Mouse (Mus musculus) stomach, postnatal 0 days (tissue): Measurements from ENCODE around the gene Spen.

Experiments
- CTCF ChIP-seq: IDR thresholded peaks from 2 replicates; pipeline ENCODE4 v1.5.1; 2016; ENCODE audit warnings: antibody characterized with exemption, low read depth, mild to moderate bottlenecking, moderate library complexity
- EP300 ChIP-seq: optimal IDR thresholded peaks from 2 replicates; pipeline ENCODE3; 2016; ENCODE audit warnings: antibody characterized with exemption

- TF ChIP-seq CTCF (peak; percentile 26), EP300 (no peak)
Measured at GRCm38 (mm10) chr4:141421423-141421822, 117.0 kb downstream of the Spen start.
